Mouse (Mus musculus): ENCODE data around the gene B130006D01Rik.
"Not testable (repeated sequence)": the region's sequence is repeated elsewhere in the genome, so short reads cannot be mapped to it uniquely, and the experiment has no call there.

B130006D01Rik gene

GRCm38 (mm10) chr11:95712563-95713224, 10.7 kb upstream of the B130006D01Rik start, which contains the start of gene Zfp652:
Gene Zfp652 (plus strand): TSS chr11:95712673.
- in situ Hi-C loops (cut with MboI; ENCODE audit: low sequenced_read_pairs): no loop called here

GRCm38 (mm10) chr11:95713225-95713810, 10.1 kb upstream of the B130006D01Rik start:
- in situ Hi-C loops (cut with MboI; ENCODE audit: low sequenced_read_pairs): no loop called here

- in situ Hi-C loops (cut with MboI; ENCODE audit: low sequenced_read_pairs): no loop called here
Measured at GRCm38 (mm10) chr11:95713811-95714241, 9.6 kb upstream of the B130006D01Rik start.

- in situ Hi-C loops (cut with MboI; ENCODE audit: low sequenced_read_pairs): no loop called here
Measured at GRCm38 (mm10) chr11:95714411-95714810, 9.0 kb upstream of the B130006D01Rik start.

- in situ Hi-C loops (cut with MboI; ENCODE audit: low sequenced_read_pairs): no loop called here
Measured at GRCm38 (mm10) chr11:95716136-95716535, 7.3 kb upstream of the B130006D01Rik start.

- in situ Hi-C loops (cut with MboI; ENCODE audit: low sequenced_read_pairs): no loop called here
Measured at GRCm38 (mm10) chr11:95719356-95719755, 4.0 kb upstream of the B130006D01Rik start.

GRCm38 (mm10) chr11:95724466-95724865, 1.1 kb downstream of the B130006D01Rik start:
- in situ Hi-C loops (cut with MboI; ENCODE audit: low sequenced_read_pairs): no loop called here

- in situ Hi-C loops (cut with MboI; ENCODE audit: low sequenced_read_pairs): no loop called here
Measured at GRCm38 (mm10) chr11:95726156-95726555, 2.8 kb downstream of the B130006D01Rik start.

- in situ Hi-C loops (cut with MboI; ENCODE audit: low sequenced_read_pairs): no loop called here
Measured at GRCm38 (mm10) chr11:95727947-95728346, 4.6 kb downstream of the B130006D01Rik start.

- in situ Hi-C loops (cut with MboI; ENCODE audit: low sequenced_read_pairs): no loop called here
Measured at GRCm38 (mm10) chr11:95728916-95729907, 5.8 kb downstream of the B130006D01Rik start.

- in situ Hi-C loops (cut with MboI; ENCODE audit: low sequenced_read_pairs): no loop called here
Measured at GRCm38 (mm10) chr11:95734485-95734884, 11.1 kb downstream of the B130006D01Rik start.

- in situ Hi-C loops (cut with MboI; ENCODE audit: low sequenced_read_pairs): no loop called here
Measured at GRCm38 (mm10) chr11:95737811-95738210, 14.4 kb downstream of the B130006D01Rik start.

- in situ Hi-C loops (cut with MboI; ENCODE audit: low sequenced_read_pairs): no loop called here
Measured at GRCm38 (mm10) chr11:95744521-95744920, 21.1 kb downstream of the B130006D01Rik start.

- in situ Hi-C loops (cut with MboI; ENCODE audit: low sequenced_read_pairs): no loop called here
Measured at GRCm38 (mm10) chr11:95746821-95747220, 23.4 kb downstream of the B130006D01Rik start.

GRCm38 (mm10) chr11:95748331-95748730, 24.9 kb downstream of the B130006D01Rik start:
- in situ Hi-C loops (cut with MboI; ENCODE audit: low sequenced_read_pairs): no loop called here

GRCm38 (mm10) chr11:95749619-95750018, 26.2 kb downstream of the B130006D01Rik start:
- in situ Hi-C loops (cut with MboI; ENCODE audit: low sequenced_read_pairs): loop anchor here (5.0 kb wide), 1 partner anchor 62 kb away; no protein-coding TSS in a partner anchor

GRCm38 (mm10) chr11:95750995-95751394, 27.6 kb downstream of the B130006D01Rik start:
- in situ Hi-C loops (cut with MboI; ENCODE audit: low sequenced_read_pairs): loop anchor here (5.0 kb wide), 1 partner anchor 64 kb away; no protein-coding TSS in a partner anchor

- in situ Hi-C loops (cut with MboI; ENCODE audit: low sequenced_read_pairs): not testable (repeated sequence)
Measured at GRCm38 (mm10) chr11:95755137-95755536, 31.8 kb downstream of the B130006D01Rik start.

GRCm38 (mm10) chr11:95760521-95760920, 37.1 kb downstream of the B130006D01Rik start:
- in situ Hi-C loops (cut with MboI; ENCODE audit: low sequenced_read_pairs): no loop called here

GRCm38 (mm10) chr11:95762996-95763395, 39.6 kb downstream of the B130006D01Rik start:
- in situ Hi-C loops (cut with MboI; ENCODE audit: low sequenced_read_pairs): no loop called here

GRCm38 (mm10) chr11:95764806-95765205, 41.4 kb downstream of the B130006D01Rik start:
- in situ Hi-C loops (cut with MboI; ENCODE audit: low sequenced_read_pairs): no loop called here
